Mouse (Mus musculus) stomach, postnatal 0 days (tissue): ENCODE measurements at regions not wholly inside any gene's neighbourhood (a gene's known extent, or its start where the extent isn't known, plus 50 kb on each side); places are given as distances from the start of the nearest gene placed in this dataset.

Source experiments
- ATAC-seq: fragments of 200-750 bp; cut with Nextera tagmentation; 2 replicates; pipeline ENCODE4 v1.8.0; 2017; ENCODE audit not compliant: low FRiP score, low TSS enrichment
- DNase-seq: peaks from one replicate; pipeline ENCODE4 v3.0.0-alpha.2; 2016; ENCODE audit warnings: low spot score
- H3K27ac ChIP-seq: fragments of 300-500 bp; sonication (generic); replicated peaks from 2 replicates; pipeline ENCODE4 v1.5.1; 2014; ENCODE audit warnings: mild to moderate bottlenecking, control low read depth
- H3K27me3 ChIP-seq: fragments of 300-500 bp; sonication (generic); 2 replicates; pipeline ENCODE4 v1.6.1; 2014; ENCODE audit warnings: low read length; ENCODE audit not compliant: control insufficient read depth, insufficient read depth
- H3K36me3 ChIP-seq: fragments of 300-500 bp; sonication (generic); 2 replicates; pipeline ENCODE4 v1.6.1; 2014; ENCODE audit warnings: low read length, mixed read lengths; ENCODE audit not compliant: control insufficient read depth, insufficient read depth
- H3K4me1 ChIP-seq: fragments of 300-500 bp; sonication (generic); replicated peaks from 2 replicates; pipeline ENCODE4 v1.6.1; 2014; ENCODE audit warnings: antibody characterized with exemption; ENCODE audit not compliant: control insufficient read depth, insufficient read depth
- H3K4me2 ChIP-seq: fragments of 300-500 bp; sonication (generic); replicated peaks from 2 replicates; pipeline ENCODE4 v1.6.1; 2014; ENCODE audit warnings: low read depth, mild to moderate bottlenecking, control low read depth, moderate library complexity
- H3K4me3 ChIP-seq: fragments of 300-500 bp; sonication (generic); 2 replicates; pipeline ENCODE4 v1.5.1; 2014; ENCODE audit warnings: low read depth, low read length, control low read depth
- H3K9ac ChIP-seq: fragments of 300-500 bp; sonication (generic); 2 replicates; pipeline ENCODE4 v1.6.1; 2014; ENCODE audit warnings: mild to moderate bottlenecking, low read length, control low read depth, mixed read lengths
- H3K9me3 ChIP-seq: fragments of 300-500 bp; sonication (generic); 2 replicates; pipeline ENCODE4 v1.6.1; 2016; ENCODE audit warnings: low read length; ENCODE audit not compliant: control insufficient read depth
- CTCF ChIP-seq: IDR thresholded peaks from 2 replicates; pipeline ENCODE4 v1.5.1; 2016; ENCODE audit warnings: antibody characterized with exemption, low read depth, mild to moderate bottlenecking, moderate library complexity
- EP300 ChIP-seq: optimal IDR thresholded peaks from 2 replicates; pipeline ENCODE3; 2016; ENCODE audit warnings: antibody characterized with exemption
- WGBS: fragments of 180-500 bp; shearing (Covaris S2); extraction: QIAGEN DNeasy Blood & Tissue Kit; methylation state at CpG from one replicate; pipeline ENCODE4 v1.1.7; 2014; 5-methylcytosine and 5-hydroxymethylcytosine counted together

- no peaks in the 10 kb centered on the region for H3K27me3 ChIP-seq
- no peak for DNase-seq
- H3K9ac ChIP-seq: no peak overlapping the region
- TF ChIP-seq EP300: no peak
- TF ChIP-seq CTCF: no peak
- no peak for ATAC-seq
- 75% methylated on average over 5 of the region's 5 CpGs for WGBS
- no peaks in the 10 kb centered on the region for H3K36me3 ChIP-seq
- no peak overlapping the region for H3K4me2 ChIP-seq
- no peak overlapping the region for H3K4me3 ChIP-seq
- no peaks in the 10 kb centered on the region for H3K4me1 ChIP-seq
- H3K27ac ChIP-seq: no peak overlapping the region
- no peaks in the 10 kb centered on the region for H3K9me3 ChIP-seq
Measured at GRCm38 (mm10) chr3:107826241-107826760, 50.7 kb upstream of the Eps8l3 start.

DNA sequence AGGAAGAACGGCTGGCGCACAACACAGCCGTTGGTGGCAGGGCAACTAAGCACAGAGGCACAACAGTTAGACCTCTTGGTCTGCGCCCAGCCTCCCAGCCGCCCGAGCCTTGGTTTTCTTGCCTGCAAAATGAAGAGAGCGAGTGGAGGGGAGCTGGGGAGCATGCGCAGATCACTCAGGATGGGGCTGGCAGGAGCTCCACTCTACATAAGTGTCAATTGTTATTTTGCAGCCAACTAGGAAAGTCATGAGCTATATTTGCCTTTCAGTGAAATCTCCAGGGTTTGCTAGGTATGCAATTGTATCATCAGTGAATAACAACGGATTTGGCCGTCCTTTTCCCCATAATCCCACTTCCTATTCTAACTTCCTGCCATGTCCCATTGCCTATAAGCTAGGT is 51.6 kb upstream of the Eps8l3 start:
- ATAC-seq (no peak), DNase-seq (no peak)
- H3K9me3 ChIP-seq: no peaks in the 10 kb centered on the region
- no peak overlapping the region for H3K4me2 ChIP-seq
- H3K4me3 ChIP-seq: no peak overlapping the region
- no peaks in the 10 kb centered on the region for H3K36me3 ChIP-seq
- H3K27me3 ChIP-seq: no peaks in the 10 kb centered on the region
- no peaks in the 10 kb centered on the region for H3K4me1 ChIP-seq
- 76% methylated on average over 10 of the region's 10 CpGs for WGBS
- TF ChIP-seq EP300 (no peak), CTCF (no peak)
- H3K9ac ChIP-seq: no peak overlapping the region
- H3K27ac ChIP-seq: no peak overlapping the region

GRCm38 (mm10) chr3:107824378-107824777 is 52.7 kb upstream of the Eps8l3 start:
- H3K4me1 ChIP-seq: no peaks in the 10 kb centered on the region
- no peak for ATAC-seq
- 77% methylated on average over 10 of the region's 10 CpGs for WGBS
- no peaks in the 10 kb centered on the region for H3K27me3 ChIP-seq
- no peak for TF ChIP-seq CTCF
- no peak for TF ChIP-seq EP300
- H3K9ac ChIP-seq: no peak overlapping the region
- H3K9me3 ChIP-seq: no peaks in the 10 kb centered on the region
- no peak overlapping the region for H3K27ac ChIP-seq
- H3K4me2 ChIP-seq: no peak overlapping the region
- DNase-seq: no peak
- no peaks in the 10 kb centered on the region for H3K36me3 ChIP-seq
- H3K4me3 ChIP-seq: no peak overlapping the region

DNA sequence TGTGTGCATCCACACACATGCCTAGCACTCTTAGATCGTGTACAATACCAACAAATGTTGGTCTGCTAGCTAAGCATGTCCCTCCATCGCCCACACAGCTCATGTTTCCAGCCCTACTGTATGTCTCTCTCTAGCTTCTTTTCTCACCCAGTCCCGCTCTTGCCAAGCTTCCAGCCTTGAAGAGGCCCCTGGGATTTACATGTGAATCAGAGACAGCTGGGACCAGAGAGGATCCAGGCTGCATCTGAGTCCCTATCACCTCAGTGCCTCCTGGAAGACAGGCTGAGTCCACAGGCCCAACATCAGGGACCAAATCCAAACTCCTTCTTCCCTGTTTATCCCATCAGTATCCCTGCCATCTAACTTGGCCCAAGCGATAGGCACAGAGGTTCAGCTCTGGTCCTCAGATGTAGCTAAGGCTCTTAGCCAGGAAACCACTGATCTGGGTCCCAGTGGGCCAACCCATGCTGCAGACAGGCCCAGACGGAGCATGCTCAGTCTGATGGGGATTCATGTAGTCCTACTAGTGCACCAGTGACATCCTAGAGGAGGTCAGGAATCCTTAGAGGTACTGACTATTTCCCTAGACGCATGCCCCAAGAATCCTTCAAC is 53.3 kb upstream of the Eps8l3 start:
- TF ChIP-seq CTCF (no peak), EP300 (no peak)
- Histone ChIP-seq H3K4me2 (no peak overlapping the region), H3K9ac (no peak overlapping the region), H3K9me3 (no peaks in the 10 kb centered on the region), H3K36me3 (no peaks in the 10 kb centered on the region), H3K27ac (no peak overlapping the region), H3K4me3 (no peak overlapping the region), H3K4me1 (0 out of 2 replicates have a peak, but pooled peaks cover 2% of the 10 kb centered on the region), H3K27me3 (no peaks in the 10 kb centered on the region)
- WGBS: 79% methylated on average over 6 of the region's 6 CpGs
- DNase-seq (no peak), ATAC-seq (no peak)

- Histone ChIP-seq H3K27ac (no peak overlapping the region), H3K4me2 (no peak overlapping the region), H3K9me3 (no peaks in the 10 kb centered on the region), H3K9ac (no peak overlapping the region), H3K36me3 (no peaks in the 10 kb centered on the region), H3K27me3 (no peaks in the 10 kb centered on the region), H3K4me1 (0 out of 2 replicates have a peak, but pooled peaks cover 2% of the 10 kb centered on the region), H3K4me3 (no peak overlapping the region)
- DNase-seq: no peak
- ATAC-seq: peak; percentile 54; the same call in 1 of the 2 replicates
- 80% methylated on average over 5 of the region's 5 CpGs for WGBS
- TF ChIP-seq CTCF (no peak), EP300 (no peak)
Measured at GRCm38 (mm10) chr3:107823177-107823576, 53.9 kb upstream of the Eps8l3 start.

- no peak for TF ChIP-seq CTCF
- TF ChIP-seq EP300: no peak
- no peaks in the 10 kb centered on the region for H3K27me3 ChIP-seq
- ATAC-seq (no peak), DNase-seq (no peak)
- 82% methylated on average over 4 of the region's 4 CpGs for whole genome bisulfite sequencing
- no peaks in the 10 kb centered on the region for H3K36me3 ChIP-seq
- H3K4me3 ChIP-seq: no peak overlapping the region
- H3K4me2 ChIP-seq: no peak overlapping the region
- H3K4me1 ChIP-seq: 0 out of 2 replicates have a peak, but pooled peaks cover 2% of the 10 kb centered on the region
- H3K9me3 ChIP-seq: no peaks in the 10 kb centered on the region
- no peak overlapping the region for H3K9ac ChIP-seq
- H3K27ac ChIP-seq: no peak overlapping the region
Measured at GRCm38 (mm10) chr3:107822499-107822898, 54.5 kb upstream of the Eps8l3 start.
